Mouse (Mus musculus) cerebellum, postnatal 10 days (tissue): ENCODE measurements around the gene 2010111I01Rik.

Experiments
- DNase-seq, 2 experiments: peaks; one replicate each; pipeline ENCODE4 v3.0.0; 2021; ENCODE audit warnings: mixed read lengths in 2 of 2

2010111I01Rik gene

DNA sequence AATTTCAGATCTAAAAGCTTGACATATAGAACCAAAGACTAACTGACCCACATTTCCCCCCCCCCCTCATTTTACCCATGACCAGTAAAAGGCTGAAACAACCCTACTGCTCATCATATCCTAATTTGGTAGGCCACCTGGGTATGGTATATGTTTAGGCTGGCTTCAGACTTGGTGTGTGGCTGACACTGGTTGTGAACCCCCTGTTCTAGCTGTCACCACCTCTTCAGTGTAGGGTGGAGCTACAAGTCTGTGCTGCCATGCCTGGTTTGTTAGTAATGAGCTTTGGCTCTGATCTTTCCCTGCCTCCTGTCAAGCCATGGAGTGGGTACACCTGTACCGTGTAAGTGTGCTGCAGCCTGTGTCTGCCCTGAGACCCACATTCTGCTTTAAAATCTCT is 66.6 kb downstream of the 2010111I01Rik start:
- DNase-seq, result no peak

- peak; percentile 26 to 36 for DNase-seq
These were observed 67.7 kb downstream of the 2010111I01Rik start for GRCm38 (mm10) chr13:63032304-63032830.

DNA sequence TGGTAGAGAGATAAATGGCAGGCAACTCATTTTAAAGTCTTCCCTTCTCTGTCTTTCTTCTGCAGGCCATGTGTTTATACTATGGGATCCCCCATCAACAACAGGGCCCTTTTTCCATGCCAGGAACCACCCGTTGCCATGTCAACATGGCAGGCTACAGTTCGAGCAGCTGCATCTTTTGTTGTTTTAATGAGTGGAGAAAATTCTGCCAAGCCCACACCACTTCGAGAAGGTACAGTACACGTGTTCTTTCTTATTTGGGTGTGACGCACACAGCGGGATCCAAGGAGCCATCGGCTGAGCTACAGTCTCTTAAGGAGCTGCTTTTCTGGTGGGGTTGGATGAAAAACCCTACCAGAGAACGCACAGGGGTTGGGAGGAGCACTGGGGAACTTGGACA is 68.3 kb downstream of the 2010111I01Rik start:
- DNase-seq, result peak; percentile 48 to 67

GRCm38 (mm10) chr13:63033364-63033763 is 68.7 kb downstream of the 2010111I01Rik start:
- no peak for DNase-seq

DNA sequence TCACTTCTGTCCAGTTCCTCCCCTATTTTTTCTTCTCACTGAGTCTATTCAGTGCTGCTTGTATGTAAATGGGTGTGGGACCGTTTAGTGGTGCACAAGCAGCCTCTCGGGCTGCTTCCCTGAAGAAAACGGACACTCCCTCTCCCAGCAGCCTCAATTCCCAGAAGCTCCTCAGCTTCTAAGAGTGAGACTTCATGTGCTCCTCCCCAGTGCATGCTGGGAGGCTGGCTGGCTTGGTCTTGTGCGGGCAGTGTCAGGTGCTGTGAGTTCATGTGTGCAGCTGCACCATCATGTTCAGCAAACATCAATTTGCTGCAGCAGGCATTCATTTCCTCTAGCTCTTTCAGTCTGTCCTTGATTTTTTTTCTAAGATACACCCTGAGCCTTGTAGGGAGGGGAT is 70.0 kb downstream of the 2010111I01Rik start:
- DNase-seq, result no peak

- no peak for DNase-seq
These were observed 73.2 kb downstream of the 2010111I01Rik start for GRCm38 (mm10) chr13:63037906-63038305.

GRCm38 (mm10) chr13:63038415-63038814 is 73.7 kb downstream of the 2010111I01Rik start:
- DNase-seq, result no peak

DNA sequence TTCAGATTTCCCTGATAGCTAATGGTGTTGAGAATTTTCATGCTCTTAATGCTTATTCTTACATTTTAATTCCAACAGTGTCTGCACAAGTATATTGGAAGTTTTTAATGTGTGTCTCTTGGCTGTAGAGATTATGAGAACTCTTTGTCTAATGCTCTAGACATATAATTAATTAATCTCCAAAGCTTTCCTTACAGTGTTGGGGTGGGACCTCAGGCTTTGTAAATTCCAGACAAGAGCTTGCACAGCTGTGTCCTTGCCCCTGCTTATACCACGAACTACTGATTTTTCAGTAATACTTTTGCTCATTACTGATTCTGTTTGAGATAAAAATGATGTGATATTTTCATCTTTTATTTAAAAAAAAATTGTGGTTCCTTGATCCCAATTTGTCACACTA is 74.2 kb downstream of the 2010111I01Rik start:
- DNase-seq, result no peak

GRCm38 (mm10) chr13:63039326-63039725 is 74.6 kb downstream of the 2010111I01Rik start:
- no peak for DNase-seq

DNA sequence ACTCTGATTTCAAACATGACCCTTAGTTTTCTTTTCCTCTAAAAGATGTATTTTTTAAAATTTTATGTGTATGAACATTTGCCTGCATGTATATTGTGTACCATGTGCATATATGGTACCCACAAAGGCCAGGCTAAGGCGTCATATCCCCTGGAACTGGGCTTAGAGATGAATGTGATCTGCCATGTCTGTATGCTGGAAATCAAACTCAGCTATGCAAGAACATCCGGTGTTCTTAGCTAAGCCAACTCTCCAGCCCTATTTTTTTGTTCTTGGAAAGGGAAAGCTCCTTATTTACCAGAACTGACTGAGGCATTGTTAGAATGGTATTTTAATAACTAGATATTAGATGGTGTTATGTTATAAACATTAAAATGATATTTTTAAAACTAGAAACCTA is 75.2 kb downstream of the 2010111I01Rik start:
- DNase-seq, result no peak

DNA sequence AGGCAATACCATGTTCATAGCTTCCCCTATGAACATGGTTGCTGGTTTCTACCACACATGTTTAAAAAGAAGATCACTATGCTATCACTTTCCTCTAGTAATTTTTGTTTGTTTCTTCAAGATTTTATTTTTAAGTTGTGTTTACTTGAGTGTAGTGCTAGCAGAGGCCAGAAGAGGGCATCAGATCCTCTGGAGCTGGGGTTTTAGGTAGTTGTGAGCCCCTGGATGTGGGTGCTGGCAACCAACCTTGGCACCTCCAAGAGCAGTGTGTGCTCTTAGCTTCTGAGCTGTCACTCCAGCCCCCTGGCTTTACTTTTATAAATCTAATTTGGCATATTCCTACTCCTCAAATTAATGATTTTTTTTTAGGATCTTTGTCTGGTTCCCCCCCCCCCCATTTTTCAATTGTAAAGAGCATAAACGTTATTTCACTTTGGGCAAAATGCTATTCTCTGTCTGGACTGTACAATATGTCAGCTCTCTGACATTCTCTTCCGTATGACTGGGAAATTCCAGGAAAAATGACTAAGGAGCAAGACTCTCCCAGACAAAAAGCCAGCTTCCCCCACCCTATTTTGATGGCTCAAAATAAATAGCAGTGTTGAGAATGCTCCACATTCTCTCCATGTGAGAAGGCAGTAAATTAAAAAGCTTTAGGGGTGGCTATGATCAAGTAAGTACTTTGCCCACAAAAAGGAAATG is 81.0 kb downstream of the 2010111I01Rik start:
- DNase-seq, result no peak

DNA sequence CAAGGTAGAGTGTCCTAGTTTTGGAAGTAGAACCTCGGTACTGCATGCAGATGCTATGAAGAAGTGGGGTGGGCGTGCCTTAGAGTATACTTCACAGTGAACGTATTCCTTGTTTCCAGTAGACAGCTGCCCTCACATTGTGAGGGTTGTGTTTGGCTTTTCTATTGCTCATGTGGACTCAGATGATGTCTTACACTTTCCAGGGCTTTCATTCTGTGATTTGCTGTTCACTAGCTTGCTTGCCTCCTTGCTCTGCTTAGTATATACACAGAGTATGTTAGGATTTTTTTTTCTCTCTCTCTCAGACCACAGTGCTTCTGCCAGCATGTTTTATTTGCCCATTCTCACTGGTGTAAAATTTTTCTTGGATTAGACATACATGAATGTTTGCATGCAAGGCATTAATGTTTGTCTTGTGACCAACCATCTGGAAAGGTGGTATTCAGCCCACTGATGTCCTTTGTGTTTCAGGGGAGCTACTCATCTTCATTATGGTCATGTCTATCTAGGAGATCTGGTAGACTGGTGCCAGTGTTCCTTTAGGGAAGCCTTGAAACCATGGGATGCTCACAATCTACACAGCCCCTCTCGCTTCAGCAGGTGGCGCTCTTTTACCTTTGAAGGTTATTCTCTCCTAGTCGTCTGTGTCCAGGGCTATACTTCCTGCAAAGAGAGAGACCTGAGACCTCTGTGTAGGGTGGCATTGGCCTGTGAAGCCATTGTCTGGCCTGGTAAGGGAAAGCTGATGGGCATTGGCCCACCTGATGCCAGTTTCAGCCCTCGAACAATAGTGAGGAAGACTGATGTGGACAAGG is 81.7 kb downstream of the 2010111I01Rik start:
- DNase-seq, result peak; percentile 86 to 89

GRCm38 (mm10) chr13:63063706-63064105 is 99.0 kb downstream of the 2010111I01Rik start:
- no peak for DNase-seq

GRCm38 (mm10) chr13:63066607-63067006 is 101.9 kb downstream of the 2010111I01Rik start:
- no peak for DNase-seq

GRCm38 (mm10) chr13:63068371-63069136 is 103.9 kb downstream of the 2010111I01Rik start:
- no peak for DNase-seq

- DNase-seq, result no peak
These were observed 107.2 kb downstream of the 2010111I01Rik start for GRCm38 (mm10) chr13:63071874-63072273.

DNA sequence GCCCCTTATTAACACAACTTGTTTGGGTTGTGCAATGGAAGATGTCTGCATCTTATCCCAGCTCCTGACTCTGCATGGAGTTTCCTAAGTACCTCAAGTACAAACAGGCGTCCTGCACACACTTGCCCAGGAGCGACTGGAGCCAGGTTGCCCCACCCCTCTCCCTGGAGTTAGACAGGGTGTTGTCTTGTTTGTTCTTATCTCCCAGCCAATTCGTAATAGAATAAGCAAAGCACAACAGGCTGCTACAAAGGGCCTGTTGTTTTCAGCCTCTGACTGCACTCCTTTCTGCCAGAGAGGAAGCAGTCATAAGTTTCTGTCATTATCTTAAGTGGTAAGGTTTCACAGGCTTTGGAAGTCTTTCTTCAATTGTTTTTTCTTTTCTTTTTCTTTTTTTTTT is 107.7 kb downstream of the 2010111I01Rik start:
- no peak for DNase-seq

DNA sequence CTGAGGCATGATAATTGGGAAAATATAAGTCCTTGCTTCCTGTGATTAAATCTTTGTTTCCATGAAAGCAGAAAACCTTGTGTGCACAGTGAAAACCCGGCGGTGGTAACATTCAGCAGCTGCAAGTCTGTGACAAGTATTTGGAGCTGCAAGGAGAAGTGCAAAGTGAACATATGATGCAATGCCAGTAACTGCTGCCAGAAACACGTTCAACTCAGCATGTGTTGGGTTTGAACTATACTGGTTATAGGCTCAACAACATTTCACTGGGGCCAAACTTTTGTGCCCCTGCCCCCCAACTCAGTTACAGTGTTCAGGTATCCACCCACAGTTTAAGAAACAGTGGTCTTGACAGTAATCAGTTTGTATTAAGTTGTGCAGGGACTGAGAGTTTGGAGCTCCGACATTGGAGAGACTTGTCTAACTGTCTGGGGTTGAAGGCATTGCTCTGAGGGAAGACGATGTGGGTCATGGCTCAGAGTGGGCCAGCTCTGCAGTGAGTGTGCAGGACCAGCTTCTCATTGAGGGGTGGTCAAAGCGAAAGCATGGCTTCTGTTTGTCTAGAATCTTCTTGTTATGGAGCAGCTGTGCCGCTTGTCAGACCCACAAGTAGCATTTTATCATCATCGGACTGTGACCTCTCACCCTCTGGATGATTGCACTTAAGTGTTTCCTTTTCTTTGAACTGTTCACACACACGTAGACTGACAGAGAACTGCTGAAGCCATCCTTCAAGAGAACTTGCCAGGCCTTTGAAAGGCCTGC is 109.4 kb downstream of the 2010111I01Rik start:
- peak in 1 of 2 experiments; percentile 12 for DNase-seq

DNA sequence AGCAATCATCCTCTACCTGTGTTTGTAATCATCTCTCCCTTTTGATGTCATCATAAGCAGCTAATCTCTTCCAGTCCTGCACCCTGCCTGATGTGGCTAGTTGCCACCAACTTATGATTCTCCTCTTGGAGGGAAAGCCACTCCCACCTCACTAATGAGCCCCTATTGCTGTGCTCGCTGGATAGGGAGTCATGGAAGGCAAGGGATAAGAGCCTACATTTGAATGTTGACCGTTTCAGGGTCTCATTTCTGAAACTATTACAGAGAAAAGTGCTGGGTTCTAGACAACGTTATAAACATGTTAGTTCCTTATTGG is 109.9 kb downstream of the 2010111I01Rik start:
- DNase-seq, result no peak

DNA sequence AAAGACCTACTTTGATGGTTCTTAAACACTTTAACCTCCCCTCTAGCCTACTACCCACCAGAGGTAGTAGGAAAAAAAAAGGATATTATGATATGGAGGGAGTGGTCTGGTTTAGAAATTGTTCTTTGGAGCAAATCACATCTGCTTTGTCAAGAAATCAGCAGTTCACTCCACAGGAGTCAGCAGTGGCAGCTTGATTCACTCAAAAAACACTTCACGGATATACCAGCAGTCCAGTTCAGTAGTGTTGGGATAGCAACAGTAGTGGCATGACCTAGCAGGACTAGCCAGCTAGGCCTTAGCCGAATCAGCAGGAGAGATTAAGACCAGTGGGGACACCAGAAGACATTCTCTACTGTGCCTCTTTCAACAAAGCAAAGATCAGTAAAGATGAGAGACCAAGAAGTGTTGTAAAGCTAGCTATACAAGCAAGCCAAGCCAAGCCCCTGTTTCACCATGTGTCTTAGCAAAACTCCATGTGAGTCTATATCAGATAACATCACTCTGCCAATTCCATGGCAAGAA is 110.7 kb downstream of the 2010111I01Rik start:
- DNase-seq, result no peak

- DNase-seq, result no peak
These were observed 115.5 kb downstream of the 2010111I01Rik start for GRCm38 (mm10) chr13:63080191-63080590.

GRCm38 (mm10) chr13:63080823-63081222 is 116.1 kb downstream of the 2010111I01Rik start:
- no peak for DNase-seq
